Mouse (Mus musculus) Patski (cell line): ENCODE results near the gene Pex19. TPM values are rescaled to one million over a fixed set of nuclear protein-coding genes. Genes with fewer than 3 reads are reported as not detected.
A peak's percentile ranks its signal among the peaks of the same experiment; 100 is the strongest.

Experiments
- ATAC-seq: fragments of 100-300 bp; one replicate; pipeline ENCODE4 v1.8.0; 2021
- CTCF ChIA-PET: fragments of 350-600 bp; sonication (Branson Sonifier 250); formaldehyde crosslinking; loops from one replicate; lab custom pipeline; 2022; ENCODE audit warnings: inconsistent platforms; lab: Charles Lee
- POLR2A ChIA-PET: fragments of 350-600 bp; sonication (Branson Sonifier 250); formaldehyde crosslinking; loops from one replicate; lab custom pipeline; 2022; ENCODE audit warnings: antibody characterized with exemption, inconsistent platforms; lab: Charles Lee
- DNase-seq: peaks from one replicate; pipeline ENCODE4 v3.0.0-alpha.2; 2011; ENCODE audit warnings: low read depth, low spot score
- H3K27me3 ChIP-seq: fragments of 371-371 bp; one replicate; pipeline ENCODE4 v1.5.1; 2021
- CTCF ChIP-seq: fragments of 100-300 bp; IDR thresholded peaks from one replicate; pipeline ENCODE4 v1.5.1; 2021
- in situ Hi-C: fragments of 300-500 bp; cut with MboI; formaldehyde crosslinking; loops from 3 replicates; pipeline ENCODE4 v1.11.1; 2018; ENCODE audit warnings: low pct_unique_long_range_greater_than_20kb, mixed read lengths
- polyA plus RNA-seq: library from polyadenylated mRNA; unstranded; gene quantifications from one replicate; pipeline ENCODE4 v1.2.3, GENCODE M21; 2021

Pex19 gene
- polyA plus RNA-seq, 1 experiment from 2014 or later = 104 TPM

DNA sequence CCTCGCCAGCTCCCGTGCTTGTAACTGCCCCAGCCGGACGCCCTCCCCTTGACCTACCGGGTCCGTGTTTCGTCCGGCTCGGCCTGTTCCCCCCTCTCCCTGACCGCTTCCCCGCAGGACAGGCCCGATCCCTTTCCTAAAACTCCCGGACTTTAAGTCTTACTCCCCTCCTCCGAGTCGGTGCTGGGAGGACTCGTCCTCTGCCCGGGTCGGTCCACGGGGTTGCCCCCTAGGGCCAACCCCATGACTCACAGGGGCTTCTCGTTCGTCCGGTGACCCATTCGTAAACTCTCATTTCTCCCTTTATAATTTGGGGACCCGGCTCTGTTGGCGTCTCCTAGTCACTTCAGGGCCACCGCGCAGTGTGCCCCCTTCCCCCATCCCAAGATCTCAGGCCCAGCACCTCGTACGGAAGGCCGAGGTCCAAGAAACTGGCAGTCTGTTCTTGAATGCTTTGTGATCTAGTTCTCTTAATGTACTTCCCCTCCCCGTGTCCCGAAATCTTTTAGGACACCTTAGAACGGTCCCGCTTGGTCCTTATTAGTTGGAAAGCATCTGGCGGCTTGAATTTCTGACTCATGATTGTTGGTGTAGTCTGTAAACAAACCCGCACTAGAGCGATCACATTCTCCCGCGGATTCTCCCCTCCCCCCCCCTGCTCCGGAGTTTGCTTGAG lies 21.9 kb downstream of the Pex19 start:
- ChIA-PET POLR2A (interaction anchor here (0.9 kb wide), 1 partner anchor 14 kb away, joined by 4 read pairs; no protein-coding TSS in a partner anchor), CTCF (interaction anchor here (1.2 to 5.7 kb wide), 2 partner anchors 13 to 161 kb away, joined by 3 to 31 read pairs; no protein-coding TSS in a partner anchor)
- in situ Hi-C loops = loop anchor here (5.0 to 25.0 kb wide), 2 partner anchors 164 to 364 kb away; partner anchors contain the start of genes Cfap45 and Tagln2
- no peaks in the 10 kb centered on the region for H3K27me3 ChIP-seq
- no peak for TF ChIP-seq CTCF
- ATAC-seq (peak; percentile 25), DNase-seq (no peak)

DNA sequence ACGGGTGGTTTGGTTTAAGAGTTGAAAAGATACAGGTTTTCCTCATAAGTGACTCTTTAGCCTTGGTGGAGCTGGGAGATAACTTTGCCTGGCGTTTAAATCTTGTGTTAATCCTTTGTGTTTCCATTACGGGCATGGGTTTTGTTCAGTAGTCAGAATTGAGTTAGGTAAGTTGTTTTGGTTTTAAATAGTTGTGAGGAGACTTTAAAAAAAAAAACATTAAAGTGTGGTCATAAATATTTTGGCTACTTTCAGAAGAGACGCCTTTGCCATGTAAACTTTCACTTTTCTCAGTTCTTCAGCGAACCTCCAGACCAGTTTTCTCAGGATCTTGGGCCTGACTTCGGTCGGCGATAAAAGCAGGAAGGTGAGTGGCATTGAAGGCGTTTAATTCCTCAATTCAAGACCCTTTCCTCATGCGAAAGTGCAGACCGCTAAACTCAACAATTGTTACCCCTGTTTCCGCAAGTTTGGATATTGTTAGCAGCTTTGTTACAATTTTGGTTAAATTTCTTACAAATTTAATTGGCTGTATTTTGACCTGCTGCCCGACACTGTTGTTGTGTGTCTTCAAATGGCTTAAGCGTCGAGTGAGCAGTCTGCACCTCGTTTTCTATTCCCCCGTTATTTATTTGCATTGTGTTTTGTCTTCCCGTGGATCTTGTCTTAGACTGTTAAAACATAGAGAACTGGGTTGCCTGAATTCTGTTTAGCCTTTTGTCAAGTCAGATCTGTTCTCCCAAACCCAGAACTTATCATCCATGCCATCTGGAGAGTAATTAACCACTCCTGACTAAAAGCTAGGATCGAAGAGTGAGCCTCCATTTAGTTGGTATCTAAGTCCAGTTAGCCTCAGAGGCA lies 22.6 kb downstream of the Pex19 start:
- no peak for TF ChIP-seq CTCF
- in situ Hi-C loops = loop anchor here (5.0 to 25.0 kb wide), 2 partner anchors 163 to 363 kb away; partner anchors contain the start of genes Cfap45 and Tagln2

DNA sequence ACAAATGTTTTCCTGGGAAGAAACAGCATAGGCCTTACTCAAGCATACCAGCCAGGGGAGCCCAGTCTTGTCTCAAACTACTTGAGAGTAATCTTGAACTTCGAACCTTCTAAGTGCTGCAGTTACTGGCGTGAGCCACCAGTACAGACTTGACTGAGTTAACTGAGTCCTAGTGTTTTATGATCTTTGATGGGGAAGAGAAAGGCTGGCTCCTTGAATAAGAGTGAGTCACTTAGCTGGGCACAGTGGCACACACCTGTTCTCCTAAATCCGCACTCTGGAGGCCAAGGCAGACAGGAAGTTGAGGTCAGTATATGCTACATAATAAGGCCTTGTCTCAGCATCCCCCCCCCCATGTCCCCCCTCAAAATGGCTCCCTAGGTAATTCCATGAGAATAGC lies 28.0 kb downstream of the Pex19 start:
- in situ Hi-C loops = no loop called here
- ATAC-seq (no peak), DNase-seq (no peak)
- ChIA-PET POLR2A (no interaction called here), CTCF (interaction anchor here (0.8 to 5.7 kb wide), 4 partner anchors 7 to 90 kb away, joined by 3 to 31 read pairs (median 3); no protein-coding TSS in a partner anchor)
- H3K27me3 ChIP-seq = no peaks in the 10 kb centered on the region
- no peak for TF ChIP-seq CTCF

More for the DNA sequence above, 22.6 kb downstream of the Pex19 start:
- ChIA-PET POLR2A (interaction anchor here (0.9 to 1.8 kb wide), 3 partner anchors 10 to 14 kb away, joined by 3 to 9 read pairs (median 4); no protein-coding TSS in a partner anchor), CTCF (interaction anchor here (1.2 to 5.7 kb wide), 4 partner anchors 13 to 66 kb away, joined by 3 to 31 read pairs (median 4); no protein-coding TSS in a partner anchor)
- H3K27me3 ChIP-seq = no peaks in the 10 kb centered on the region
- no peak for DNase-seq
- ATAC-seq = no peak

DNA sequence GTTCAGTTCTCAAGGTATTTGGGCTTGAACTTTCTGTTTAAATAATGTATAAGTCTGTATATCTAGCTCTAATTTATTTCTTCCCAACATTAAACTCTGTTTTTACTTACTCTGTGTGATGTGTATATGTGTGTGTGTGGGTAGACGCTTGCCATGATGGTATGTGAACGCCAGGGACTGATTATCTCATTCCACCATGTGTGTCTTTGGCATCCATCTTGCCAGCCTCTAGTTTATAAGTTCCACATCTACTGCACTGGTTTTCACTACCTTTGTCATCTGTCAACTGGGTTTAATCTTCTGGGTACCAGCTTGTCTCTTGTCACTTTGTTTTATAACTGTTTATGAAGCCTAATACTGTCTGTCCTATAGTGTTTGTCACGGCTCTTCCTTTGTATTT lies 29.0 kb downstream of the Pex19 start:
- no peak for TF ChIP-seq CTCF
- POLR2A ChIA-PET = no interaction called here
- H3K27me3 ChIP-seq = no peaks in the 10 kb centered on the region
- CTCF ChIA-PET = no interaction called here
- DNase-seq (no peak), ATAC-seq (no peak)
- in situ Hi-C loops = no loop called here

DNA sequence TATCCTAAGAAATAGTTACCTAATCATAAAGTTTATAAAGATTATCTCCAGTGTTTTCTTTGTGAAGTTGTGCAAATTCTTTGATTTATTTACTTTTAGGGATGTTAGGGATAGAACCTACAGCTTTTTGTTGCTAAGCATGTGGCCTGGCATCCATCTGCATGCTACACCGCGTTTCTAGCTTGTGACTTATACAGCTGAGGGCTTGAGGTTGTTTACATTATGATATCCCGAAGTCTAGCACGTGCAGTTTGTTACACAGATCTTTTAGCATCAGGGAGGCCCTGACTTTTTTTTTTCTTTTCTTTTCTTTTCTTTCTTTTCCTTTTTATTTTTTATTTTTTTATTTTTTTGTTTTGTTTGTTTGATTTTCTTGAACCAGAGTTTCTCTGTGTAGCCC lies 33.4 kb downstream of the Pex19 start:
- H3K27me3 ChIP-seq = no peaks in the 10 kb centered on the region
- DNase-seq (no peak), ATAC-seq (no peak)
- in situ Hi-C loops = no loop called here
- TF ChIP-seq CTCF = no peak
- POLR2A ChIA-PET = interaction anchor here (1.7 kb wide), 1 partner anchor 10 kb away, joined by 9 read pairs; no protein-coding TSS in a partner anchor
- CTCF ChIA-PET = interaction anchor here (1.3 to 4.4 kb wide), 4 partner anchors 8 to 150 kb away, joined by 3 to 31 read pairs (median 3); no protein-coding TSS in a partner anchor

DNA sequence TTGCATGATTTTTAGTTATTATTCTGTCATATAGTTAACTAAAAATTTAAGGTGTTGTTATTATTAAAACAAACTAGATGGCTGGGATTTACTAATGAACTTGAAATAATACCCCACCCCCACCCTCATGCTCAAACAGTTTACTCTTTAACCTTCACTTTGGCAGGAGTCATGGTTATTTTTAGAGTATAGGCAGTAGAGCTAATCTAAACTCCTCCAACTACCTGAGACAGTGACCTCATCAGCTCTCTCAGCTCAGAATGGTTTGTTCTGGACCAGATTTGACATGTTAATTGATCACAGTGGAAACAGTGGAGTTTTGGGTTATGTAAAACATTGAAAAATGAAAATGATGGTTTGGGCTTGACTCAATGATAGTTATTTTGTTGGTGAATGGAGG lies 34.0 kb downstream of the Pex19 start:
- POLR2A ChIA-PET = interaction anchor here (0.6 to 0.8 kb wide), 2 partner anchors 14 to 187 kb away, joined by 4 read pairs; no protein-coding TSS in a partner anchor
- CTCF ChIA-PET = interaction anchor here (1.1 to 4.4 kb wide), 6 partner anchors 9 to 150 kb away, joined by 3 to 31 read pairs (median 4); no protein-coding TSS in a partner anchor
- no peak for TF ChIP-seq CTCF
- DNase-seq (no peak), ATAC-seq (no peak)
- in situ Hi-C loops = no loop called here
- no peaks in the 10 kb centered on the region for H3K27me3 ChIP-seq

DNA sequence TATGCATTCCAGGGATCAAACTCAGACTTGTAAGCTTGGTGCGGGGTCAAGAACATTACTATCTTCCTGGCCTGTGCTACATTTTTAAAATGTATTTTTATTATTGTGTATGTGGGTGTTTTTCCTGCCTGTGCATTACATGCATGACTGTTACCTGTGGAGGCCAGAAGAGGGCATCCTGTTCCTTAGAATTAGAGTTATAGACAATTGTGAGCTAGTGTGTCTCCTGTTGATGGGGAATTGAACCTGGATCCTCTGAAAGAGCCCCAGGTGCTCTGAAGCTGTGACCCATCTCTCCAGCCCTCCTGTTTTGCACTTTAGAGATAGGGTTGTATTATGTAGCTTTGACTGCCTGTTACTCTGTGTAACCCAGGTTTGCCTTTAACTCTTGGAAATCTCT lies 35.5 kb downstream of the Pex19 start:
- in situ Hi-C loops = no loop called here
- H3K27me3 ChIP-seq = no peaks in the 10 kb centered on the region
- peak; percentile 73 for TF ChIP-seq CTCF
- CTCF ChIA-PET = interaction anchor here (0.8 to 4.4 kb wide), 16 partner anchors 10 to 149 kb away, joined by 3 to 31 read pairs (median 6); no protein-coding TSS in a partner anchor
- no peak for ATAC-seq
- POLR2A ChIA-PET = interaction anchor here (1.0 to 1.7 kb wide), 3 partner anchors 13 to 34 kb away, joined by 4 read pairs; no protein-coding TSS in a partner anchor
- no peak for DNase-seq

DNA sequence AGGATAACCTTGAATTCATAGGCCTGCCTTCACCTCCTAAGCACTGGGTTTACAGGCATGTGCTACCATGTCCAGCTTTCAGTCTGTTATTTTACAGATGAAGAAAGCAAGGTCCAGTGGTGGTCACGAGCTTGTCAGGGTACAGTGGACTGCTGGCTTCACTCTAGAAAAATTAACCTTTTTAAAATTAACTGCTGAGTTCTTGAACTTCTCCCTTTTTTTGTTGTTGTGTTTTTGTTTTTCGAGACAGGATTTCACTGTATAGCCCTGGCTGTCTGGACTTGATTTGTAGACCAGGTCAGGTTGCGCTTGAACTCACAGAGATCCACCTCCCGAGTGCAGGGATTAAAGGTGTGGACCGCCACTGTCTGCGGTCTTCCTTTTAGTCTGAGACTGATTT lies 36.4 kb downstream of the Pex19 start:
- no peak for DNase-seq
- ChIA-PET POLR2A (interaction anchor here (1.2 to 1.7 kb wide), 2 partner anchors 13 to 18 kb away, joined by 3 to 4 read pairs; no protein-coding TSS in a partner anchor), CTCF (interaction anchor here (1.0 to 4.4 kb wide), 12 partner anchors 9 to 148 kb away, joined by 3 to 31 read pairs (median 8); no protein-coding TSS in a partner anchor)
- no peaks in the 10 kb centered on the region for H3K27me3 ChIP-seq
- in situ Hi-C loops = no loop called here
- no peak for ATAC-seq
- TF ChIP-seq CTCF = no peak

DNA sequence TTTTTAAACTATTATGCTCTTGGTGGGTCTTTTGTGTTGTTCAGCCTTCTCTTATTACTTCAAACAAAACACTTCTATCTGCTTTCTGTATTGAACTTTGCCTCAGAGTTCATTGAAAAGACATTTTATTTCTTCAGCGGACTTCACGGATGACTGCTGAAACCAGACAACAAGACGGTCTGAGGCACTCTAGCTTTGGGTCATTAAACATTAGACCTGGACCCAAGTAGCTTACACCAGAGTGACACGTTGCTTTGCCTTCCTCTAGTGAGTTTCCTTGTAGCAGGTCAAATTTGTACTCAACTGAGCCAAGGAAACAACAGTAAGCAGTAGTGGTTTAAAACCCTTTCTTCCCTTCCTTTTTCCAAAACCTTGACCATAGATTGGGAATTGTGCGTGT lies 41.4 kb downstream of the Pex19 start:
- DNase-seq (no peak), ATAC-seq (no peak)
- ChIA-PET POLR2A (interaction anchor here (1.3 kb wide), 1 partner anchor 15 kb away, joined by 3 read pairs; no protein-coding TSS in a partner anchor), CTCF (interaction anchor here (1.3 to 2.4 kb wide), 5 partner anchors 9 to 143 kb away, joined by 3 to 12 read pairs (median 3); no protein-coding TSS in a partner anchor)
- in situ Hi-C loops = no loop called here
- no peaks in the 10 kb centered on the region for H3K27me3 ChIP-seq
- TF ChIP-seq CTCF = no peak
